Mouse (Mus musculus) spleen, adult 2 months (tissue): Measurements from ENCODE around the gene Dnal4. TPM values are rescaled to one million over a fixed set of nuclear protein-coding genes. Genes with fewer than 3 reads are reported as not detected.

Experiments
- DNase-seq, 2 experiments: peaks; one replicate each; pipeline versions ENCODE4 v3.0.0 to v3.0.0-alpha.2; 2012 to 2021; ENCODE audit warnings: low spot score in 2 of 2, low read depth in 1 of 2
- H3K27ac ChIP-seq: fragments of 200-500 bp; 2 replicates; pipeline ENCODE4 v1.5.1; 2012; ENCODE audit warnings: low read length, inconsistent platforms; ENCODE audit not compliant: insufficient read depth
- H3K27me3 ChIP-seq: fragments of 200-500 bp; 2 replicates; pipeline ENCODE4 v1.6.1; 2012; ENCODE audit warnings: mild to moderate bottlenecking, moderate library complexity, low read length, inconsistent platforms; ENCODE audit not compliant: control insufficient read depth, insufficient read depth
- H3K36me3 ChIP-seq: fragments of 200-500 bp; 2 replicates; pipeline ENCODE4 v1.6.1; 2012; ENCODE audit warnings: mild to moderate bottlenecking, low read length, inconsistent platforms; ENCODE audit not compliant: control insufficient read depth, insufficient read depth
- H3K4me1 ChIP-seq: fragments of 200-500 bp; 2 replicates; pipeline ENCODE4 v1.6.1; 2011; ENCODE audit warnings: inconsistent platforms; ENCODE audit not compliant: control insufficient read depth, insufficient read depth, insufficient read length
- H3K4me3 ChIP-seq: fragments of 200-500 bp; 2 replicates; pipeline ENCODE4 v1.5.1; 2011; ENCODE audit warnings: mild to moderate bottlenecking, inconsistent platforms; ENCODE audit not compliant: insufficient read depth, insufficient read length; ENCODE audit errors: extremely low read depth
- CTCF ChIP-seq: fragments of 200-500 bp; IDR thresholded peaks from 2 replicates; pipeline ENCODE4 v1.5.1; 2011; ENCODE audit warnings: mild to moderate bottlenecking, inconsistent platforms; ENCODE audit not compliant: insufficient read depth, insufficient read length, insufficient replicate concordance; ENCODE audit errors: extremely low read depth
- POLR2A ChIP-seq: fragments of 200-500 bp; IDR thresholded peaks from 2 replicates; pipeline ENCODE4 v1.6.1; 2011; ENCODE audit warnings: low read depth, low read length, inconsistent platforms
- WGBS: fragments of 180-500 bp; shearing (Covaris S2); methylation state at CpG from one replicate; pipeline ENCODE4 v1.1.7; 2018; 5-methylcytosine and 5-hydroxymethylcytosine counted together
- polyA plus RNA-seq: library from polyadenylated mRNA; depleted of rRNA; stranded (reverse); fragments of >200 nt; gene quantifications from 2 replicates; pipeline ENCODE4 v1.2.3, GENCODE M21; 2012

Gene Dnal4
- polyA plus RNA-seq, 1 experiment = 18.1 TPM

DNA sequence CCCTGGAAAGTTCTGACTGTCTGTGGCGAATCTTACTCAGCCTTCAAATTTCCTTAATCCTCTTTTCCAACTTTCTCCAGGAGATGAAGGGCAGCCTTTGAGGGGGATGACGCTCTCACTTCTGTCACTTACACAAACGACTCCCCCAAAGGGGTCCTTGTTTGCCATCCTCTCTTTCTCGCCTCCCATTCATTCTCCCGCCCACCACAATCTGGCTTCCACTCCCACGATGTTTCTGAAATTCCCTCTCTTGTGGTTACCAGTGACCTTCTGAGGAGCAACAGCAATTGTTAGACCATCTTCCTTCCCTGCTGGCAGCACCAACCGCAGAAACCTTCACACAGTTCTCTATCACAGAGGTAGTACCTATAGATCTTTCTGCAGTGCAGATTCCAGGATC, 2.0 kb downstream of the Dnal4 start:
- Histone ChIP-seq H3K36me3 (no peaks in the 10 kb centered on the region), H3K4me1 (peaks cover 2% of the 10 kb centered on the region; the same call in 1 of the 2 replicates), H3K4me3 (no peak overlapping the region), H3K27ac (no peak overlapping the region), H3K27me3 (no peaks in the 10 kb centered on the region)
- DNase-seq = no peak
- 73% methylated on average over 7 of the region's 7 CpGs for WGBS
- TF ChIP-seq CTCF (no peak), POLR2A (no peak)

DNA sequence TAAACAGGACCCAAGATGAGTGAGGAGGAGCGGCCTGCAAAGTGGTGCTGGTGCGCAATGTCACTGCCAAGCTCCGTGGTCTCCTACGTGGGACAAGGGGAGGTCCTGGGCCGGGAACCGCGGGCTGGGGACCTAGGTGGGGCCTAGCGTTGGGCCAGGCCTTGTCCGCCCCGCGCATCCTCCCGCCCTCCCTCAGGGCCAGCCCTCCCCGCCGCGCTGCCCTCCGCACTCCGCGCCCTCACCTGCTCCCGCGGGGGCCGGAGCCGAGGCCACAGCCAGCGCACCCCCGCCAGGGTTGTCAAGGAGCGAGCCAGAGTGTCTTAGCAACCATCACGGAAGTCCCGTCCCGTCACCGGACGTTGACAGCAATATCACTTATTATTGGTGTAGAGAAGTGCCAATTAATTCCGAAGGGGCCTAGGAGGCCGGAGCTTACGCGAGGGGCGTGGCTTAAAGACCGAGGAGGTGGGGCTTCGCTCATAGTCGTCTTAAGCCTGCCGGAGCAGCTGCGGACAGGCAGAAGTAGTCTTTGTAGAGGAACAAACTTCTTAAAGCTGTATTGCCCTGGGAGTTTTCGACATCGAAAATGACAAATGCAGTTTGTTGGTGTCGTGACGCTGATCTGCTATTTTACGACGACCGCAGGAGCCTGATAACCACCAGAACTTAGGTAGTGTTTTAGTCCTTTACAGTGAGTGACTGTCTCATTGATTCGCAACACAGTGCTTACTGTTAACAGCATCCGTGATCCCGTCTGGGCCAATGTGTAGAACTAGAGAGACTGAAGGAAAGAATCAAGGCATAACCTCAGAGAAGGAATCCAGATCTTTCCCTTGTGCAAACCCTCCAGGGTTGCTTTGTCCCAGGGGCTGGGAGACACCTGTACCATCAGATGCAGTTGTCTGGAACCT, 3.3 kb downstream of the Dnal4 start:
- H3K27ac ChIP-seq = no peak overlapping the region
- H3K36me3 ChIP-seq = no peaks in the 10 kb centered on the region
- no peaks in the 10 kb centered on the region for H3K27me3 ChIP-seq
- no peak for TF ChIP-seq POLR2A
- TF ChIP-seq CTCF = no peak
- DNase-seq = peak; percentile 96 to 98
- H3K4me1 ChIP-seq = peaks cover 2% of the 10 kb centered on the region; the same call in 1 of the 2 replicates
- peak overlapping the region; percentile 74 for H3K4me3 ChIP-seq
- 1% methylated on average over 48 of the region's 50 CpGs for WGBS

DNA sequence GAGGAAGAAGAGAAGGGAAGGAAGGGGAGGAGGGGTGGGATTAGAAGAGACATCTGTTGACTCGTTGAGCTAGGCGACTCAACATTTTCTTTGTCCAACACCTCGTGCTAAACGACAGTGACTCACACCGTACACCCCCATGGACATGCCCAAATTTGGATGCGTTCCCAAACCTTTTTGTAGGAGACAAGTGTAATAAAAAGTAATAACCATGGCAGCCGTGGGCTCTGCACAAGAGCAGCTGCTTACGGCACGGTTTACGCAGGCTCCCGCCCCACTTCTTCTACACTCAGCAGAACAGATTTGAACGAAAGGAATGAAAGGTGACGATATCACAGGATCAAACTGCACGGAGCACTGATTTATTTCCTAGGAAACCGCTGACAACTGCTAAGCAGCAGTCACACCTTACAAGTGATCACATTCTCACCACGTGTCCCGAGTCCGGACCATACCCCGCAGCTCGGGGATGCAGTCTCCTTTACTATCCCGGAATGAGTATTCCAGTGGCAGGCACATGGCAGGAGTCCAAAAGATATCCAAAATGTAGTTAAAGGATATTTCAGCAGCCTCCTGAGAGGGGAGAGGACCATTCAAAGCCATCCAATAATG, 6.9 kb downstream of the Dnal4 start:
- H3K36me3 ChIP-seq = no peaks in the 10 kb centered on the region
- H3K4me1 ChIP-seq = peaks cover 7% of the 10 kb centered on the region; the same call in 1 of the 2 replicates
- no peak overlapping the region for H3K4me3 ChIP-seq
- no peak for TF ChIP-seq POLR2A
- TF ChIP-seq CTCF = no peak
- WGBS = 87% methylated on average over 21 of the region's 21 CpGs
- no peaks in the 10 kb centered on the region for H3K27me3 ChIP-seq
- no peak overlapping the region for H3K27ac ChIP-seq
- no peak for DNase-seq

DNA sequence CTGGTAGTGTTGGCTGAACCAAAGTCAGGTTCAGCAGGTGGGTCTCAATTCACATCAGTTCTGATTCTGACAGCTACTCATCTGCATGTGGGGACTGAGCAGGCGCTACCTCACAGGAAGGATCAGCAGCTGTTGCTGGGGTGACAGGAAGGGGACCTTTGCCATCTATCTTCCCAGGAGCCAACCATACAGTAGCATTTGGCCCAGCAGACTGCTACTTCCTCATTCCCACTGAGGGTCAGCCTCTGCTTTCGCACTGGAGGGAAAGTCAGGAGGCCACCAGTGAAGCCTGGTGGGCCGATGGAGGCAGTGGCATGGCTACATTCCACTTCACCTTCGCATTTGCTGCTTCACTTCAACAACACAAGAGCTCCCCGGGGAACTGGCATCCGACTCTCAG, 9.3 kb downstream of the Dnal4 start:
- WGBS = 12% methylated on average over 6 of the region's 6 CpGs
- Histone ChIP-seq H3K4me1 (peaks cover 5% of the 10 kb centered on the region; the same call in 1 of the 2 replicates), H3K27me3 (no peaks in the 10 kb centered on the region), H3K27ac (peak overlapping the region; percentile 39), H3K36me3 (no peaks in the 10 kb centered on the region), H3K4me3 (no peak overlapping the region)
- TF ChIP-seq CTCF (no peak), POLR2A (no peak)
- no peak for DNase-seq

DNA sequence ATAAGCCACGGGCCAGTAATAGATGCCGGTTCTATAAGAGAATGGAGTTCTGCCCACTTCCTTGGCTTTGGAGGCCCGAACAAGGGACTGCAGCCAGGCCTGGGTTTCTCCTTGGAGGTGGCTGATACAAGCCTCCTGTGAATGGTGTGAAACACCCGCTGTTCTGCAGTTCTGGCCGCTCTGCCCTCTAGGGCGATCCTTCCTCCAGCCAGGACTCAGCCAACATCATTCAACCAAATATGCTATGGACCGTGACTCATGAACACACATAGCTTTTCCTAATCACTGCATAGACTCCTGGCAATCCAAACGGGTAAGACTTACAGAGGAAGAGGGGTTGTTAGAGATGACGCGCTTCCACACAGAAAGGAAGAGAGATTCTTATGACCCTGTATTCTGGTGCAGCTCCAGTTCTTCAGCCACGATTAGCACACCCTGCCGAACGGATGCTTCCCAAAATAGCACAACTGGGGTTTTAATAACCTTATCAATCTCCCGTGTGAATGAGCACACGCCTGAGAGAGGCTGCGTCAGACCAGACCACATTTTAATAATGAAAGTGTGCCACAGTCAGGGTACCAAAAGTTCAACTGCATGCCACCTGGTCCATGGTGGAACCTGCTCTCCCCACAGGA, 10.2 kb downstream of the Dnal4 start:
- 74% methylated on average over 16 of the region's 16 CpGs for WGBS
- TF ChIP-seq POLR2A (no peak), CTCF (no peak)
- no peak for DNase-seq
- no peak overlapping the region for H3K4me3 ChIP-seq
- H3K4me1 ChIP-seq = peaks cover 5% of the 10 kb centered on the region; the same call in 1 of the 2 replicates
- no peaks in the 10 kb centered on the region for H3K36me3 ChIP-seq
- no peak overlapping the region for H3K27ac ChIP-seq
- no peaks in the 10 kb centered on the region for H3K27me3 ChIP-seq

DNA sequence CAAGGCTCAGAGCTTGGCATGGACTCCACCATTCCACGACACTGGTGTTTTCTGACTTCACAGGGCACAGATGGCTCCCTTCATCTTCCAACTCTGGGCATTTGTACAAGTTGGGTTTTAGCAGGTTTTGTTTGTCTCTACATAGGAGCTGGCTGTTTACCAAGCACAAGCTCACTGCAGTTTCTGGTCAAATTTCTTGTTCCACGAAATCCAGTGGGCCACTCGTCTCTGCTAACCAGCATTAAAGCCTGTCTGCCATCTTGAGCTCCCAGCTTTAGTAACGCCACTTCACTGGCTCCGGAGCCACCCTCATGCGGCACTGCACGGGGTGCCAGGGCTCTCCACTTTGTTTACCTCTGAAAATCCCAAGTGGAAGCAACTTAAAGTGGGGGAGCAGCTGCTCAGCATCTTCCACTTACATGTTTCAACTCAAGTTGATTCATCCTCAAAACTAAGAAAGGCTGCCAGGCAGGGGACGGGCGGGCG, 11.0 kb downstream of the Dnal4 start:
- H3K4me1 ChIP-seq = peaks cover 5% of the 10 kb centered on the region; the same call in 1 of the 2 replicates
- no peaks in the 10 kb centered on the region for H3K27me3 ChIP-seq
- no peak for TF ChIP-seq CTCF
- TF ChIP-seq POLR2A = no peak
- DNase-seq = no peak
- no peak overlapping the region for H3K4me3 ChIP-seq
- 90% methylated on average over 10 of the region's 10 CpGs for WGBS
- no peak overlapping the region for H3K27ac ChIP-seq
- no peaks in the 10 kb centered on the region for H3K36me3 ChIP-seq
